Mouse (Mus musculus): ENCODE measurements around the gene Shroom4. TPM values are rescaled to one million over a fixed set of nuclear protein-coding genes. Genes with fewer than 3 reads are reported as not detected.

Shroom4 gene
- total RNA-seq, 1 experiment from 2014 or later = 2.1 TPM

DNA sequence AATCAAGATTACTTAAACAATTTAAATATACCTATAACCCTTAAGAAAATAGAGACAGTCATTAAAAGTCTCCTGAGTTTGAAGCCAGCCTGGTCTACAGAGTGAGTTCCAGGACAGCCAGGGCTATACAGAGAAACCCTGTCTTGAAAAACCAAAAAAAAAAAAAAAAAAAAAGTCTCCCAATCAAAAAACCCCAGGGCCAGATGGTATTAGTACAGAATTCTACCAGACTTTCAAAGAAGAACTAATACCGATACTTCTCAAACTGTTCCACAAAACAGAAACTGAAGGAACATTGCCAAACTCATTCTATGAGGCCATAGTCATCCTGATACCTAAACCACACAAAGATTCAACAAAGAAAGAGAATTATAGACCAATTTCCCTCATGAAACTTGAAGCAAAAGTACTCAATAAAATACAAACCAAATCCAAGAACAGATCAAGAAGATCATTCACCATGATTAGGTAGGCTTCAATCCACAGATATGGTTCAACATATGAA is 259.2 kb downstream of the Shroom4 start:
- ATAC-seq (replicated peaks in 1 of 2; ENCODE audit: insufficient read depth in 1 of 2, low FRiP score in 2 of 2, low TSS enrichment in 1 of 2, low read depth in 1 of 2, poor library complexity in 2 of 2, severe bottlenecking in 2 of 2) = no peak

Other genes with a start within 250 kb of the Shroom4 start
- gene Nudt10, start 226.8 kb upstream of the Shroom4 start, total RNA-seq (2017) = 0.99 and 1.3 TPM in 2 replicates
- gene Bmp15, start 79.1 kb upstream of the Shroom4 start, total RNA-seq (2017) = not detected in 2 replicates